Mouse (Mus musculus) kidney, adult 2 months (tissue): Measurements from ENCODE around the gene Kctd19. TPM values are rescaled to one million over a fixed set of nuclear protein-coding genes. Genes with fewer than 3 reads are reported as not detected.
A peak's percentile ranks its signal among the peaks of the same experiment; 100 is the strongest.

Source experiments
- DNase-seq: peaks from one replicate; pipeline ENCODE4 v3.0.0; 2021
- H3K27ac ChIP-seq: fragments of 200-500 bp; 2 replicates; pipeline ENCODE4 v1.5.1; 2012; ENCODE audit warnings: low read depth, low read length, control low read depth, inconsistent platforms; ENCODE audit not compliant: insufficient read depth
- H3K27me3 ChIP-seq: fragments of 200-500 bp; replicated peaks from 2 replicates; pipeline ENCODE4 v1.6.1; 2012; ENCODE audit warnings: mild to moderate bottlenecking, moderate library complexity, low read length, inconsistent platforms; ENCODE audit not compliant: control insufficient read depth, insufficient read depth
- H3K36me3 ChIP-seq: fragments of 200-500 bp; 2 replicates; pipeline ENCODE4 v1.6.1; 2012; ENCODE audit warnings: mild to moderate bottlenecking, moderate library complexity, low read length, inconsistent platforms; ENCODE audit not compliant: control insufficient read depth, insufficient read depth
- H3K4me1 ChIP-seq: fragments of 200-500 bp; 2 replicates; pipeline ENCODE4 v1.6.1; 2011; ENCODE audit warnings: low read length; ENCODE audit not compliant: control insufficient read depth, insufficient read depth
- H3K4me3 ChIP-seq: fragments of 200-500 bp; 2 replicates; pipeline ENCODE4 v1.5.1; 2011; ENCODE audit warnings: mild to moderate bottlenecking, low read depth, low read length, control low read depth; ENCODE audit not compliant: insufficient read depth
- CTCF ChIP-seq: fragments of 200-500 bp; conservative IDR thresholded peaks from 2 replicates; pipeline ENCODE4 v1.5.1; 2011; ENCODE audit warnings: low read depth, mild to moderate bottlenecking, control low read depth, low read length, moderate library complexity, mixed read lengths; ENCODE audit not compliant: insufficient read depth, insufficient read length
- POLR2A ChIP-seq: fragments of 200-500 bp; IDR thresholded peaks from one replicate; pipeline ENCODE4 v1.6.1; 2011; ENCODE audit warnings: low read depth, low read length, control low read depth
- WGBS: fragments of 180-500 bp; shearing (Covaris S2); methylation state at CpG from one replicate; pipeline ENCODE4 v1.1.7; 2018; 5-methylcytosine and 5-hydroxymethylcytosine counted together
- polyA plus RNA-seq: library from polyadenylated mRNA; depleted of rRNA; stranded (reverse); fragments of >200 nt; gene quantifications from 2 replicates; pipeline ENCODE4 v1.2.3, GENCODE M21; 2012

The Kctd19 gene
- polyA plus RNA-seq, 1 experiment = 0.17 TPM

GRCm38 (mm10) chr8:105348450-105349095, 64.7 kb downstream of the Kctd19 start, which contains the start of gene Slc9a5:
Slc9a5 (plus strand) TSS chr8:105348843.
- peak within 1 kb of the TSS; percentile 85 for H3K4me3 ChIP-seq
- H3K4me1 ChIP-seq = no peaks in the 10 kb centered on the region; the same call in 1 of the 2 replicates
- no peak for TF ChIP-seq CTCF
- no peak for TF ChIP-seq POLR2A
- H3K36me3 ChIP-seq = no peaks in the 10 kb centered on the region
- H3K27ac ChIP-seq = peak within 1 kb of the TSS; percentile 73
- no peak for DNase-seq
- no peaks in the 10 kb centered on the region for H3K27me3 ChIP-seq
- under 1% methylated on average over 34 of the region's 34 CpGs for whole genome bisulfite sequencing

GRCm38 (mm10) chr8:105347428-105348221, 65.7 kb downstream of the Kctd19 start, which contains the start of gene Fhod1:
Fhod1 (minus strand) TSS chr8:105347953.
- Histone ChIP-seq H3K4me1 (no peaks in the 10 kb centered on the region; the same call in 1 of the 2 replicates), H3K36me3 (no peaks in the 10 kb centered on the region), H3K27ac (peak within 1 kb of the TSS; percentile 73), H3K4me3 (peak within 1 kb of the TSS; percentile 85), H3K27me3 (no peaks in the 10 kb centered on the region)
- TF ChIP-seq POLR2A (peak; percentile 69), CTCF (no peak)
- under 1% methylated on average over 53 of the region's 53 CpGs for WGBS
- peak; percentile 99 for DNase-seq

GRCm38 (mm10) chr8:105346611-105347427, 66.5 kb downstream of the Kctd19 start:
- 4% methylated on average over 34 of the region's 34 CpGs for WGBS

GRCm38 (mm10) chr8:105345061-105345975, 68.0 kb downstream of the Kctd19 start:
- TF ChIP-seq CTCF = no peak
- TF ChIP-seq POLR2A = no peak
- Histone ChIP-seq H3K27me3 (no peaks in the 10 kb centered on the region), H3K4me3 (no peak overlapping the region), H3K4me1 (no peaks in the 10 kb centered on the region; the same call in 1 of the 2 replicates), H3K36me3 (no peaks in the 10 kb centered on the region), H3K27ac (peak overlapping the region; percentile 66)
- peak; percentile 66 for DNase-seq
- WGBS = 48% methylated on average over 7 of the region's 7 CpGs

More at GRCm38 (mm10) chr8:105346611-105347427, 66.5 kb downstream of the Kctd19 start:
- peak; percentile 87 for DNase-seq
- H3K4me1 ChIP-seq = no peaks in the 10 kb centered on the region; the same call in 1 of the 2 replicates
- TF ChIP-seq POLR2A (no peak), CTCF (no peak)
- no peaks in the 10 kb centered on the region for H3K36me3 ChIP-seq
- peak overlapping the region; percentile 73 for H3K27ac ChIP-seq
- H3K4me3 ChIP-seq = peak overlapping the region; percentile 85
- H3K27me3 ChIP-seq = no peaks in the 10 kb centered on the region

DNA sequence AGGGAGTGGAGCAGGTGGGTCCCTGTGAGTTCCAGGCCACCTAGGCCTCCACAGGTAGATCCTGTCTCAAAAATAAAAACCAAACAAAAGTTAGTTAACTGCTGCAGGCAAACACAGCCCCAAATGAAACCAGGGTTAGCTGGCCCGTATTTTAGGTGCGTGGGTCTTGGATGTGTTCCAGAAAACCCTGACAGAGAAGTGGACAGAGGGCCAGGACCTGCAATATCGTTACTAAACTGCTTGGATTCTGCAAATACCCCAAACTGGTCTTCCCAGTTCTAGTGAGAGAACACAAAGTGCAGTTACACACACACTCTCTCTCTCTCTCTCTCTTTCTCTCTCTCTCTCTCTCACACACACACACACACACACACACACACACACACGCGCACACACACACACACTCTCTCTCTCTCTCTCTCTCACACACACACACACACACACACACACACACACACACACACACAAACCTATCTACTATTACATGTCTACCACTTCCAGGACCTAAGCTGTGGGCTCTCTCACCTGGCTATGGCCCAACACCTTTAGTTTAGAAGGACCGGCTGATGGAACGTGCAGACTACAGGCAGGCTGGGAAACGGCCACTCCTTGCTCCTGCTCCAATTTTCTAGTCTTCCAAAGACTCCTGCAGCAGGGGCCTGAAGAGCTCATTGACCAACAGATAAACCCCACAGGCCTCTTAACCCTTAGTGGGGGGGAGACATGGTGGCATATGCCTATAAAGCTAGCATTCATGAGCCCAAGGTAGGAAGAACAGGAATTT, 69.3 kb downstream of the Kctd19 start:
- no peaks in the 10 kb centered on the region for H3K27me3 ChIP-seq
- TF ChIP-seq CTCF (no peak), POLR2A (no peak)
- H3K27ac ChIP-seq = no peak overlapping the region
- H3K36me3 ChIP-seq = no peaks in the 10 kb centered on the region
- WGBS = 43% methylated on average over 7 of the region's 8 CpGs
- no peak overlapping the region for H3K4me3 ChIP-seq
- no peaks in the 10 kb centered on the region; the same call in 1 of the 2 replicates for H3K4me1 ChIP-seq
- DNase-seq = no peak

DNA sequence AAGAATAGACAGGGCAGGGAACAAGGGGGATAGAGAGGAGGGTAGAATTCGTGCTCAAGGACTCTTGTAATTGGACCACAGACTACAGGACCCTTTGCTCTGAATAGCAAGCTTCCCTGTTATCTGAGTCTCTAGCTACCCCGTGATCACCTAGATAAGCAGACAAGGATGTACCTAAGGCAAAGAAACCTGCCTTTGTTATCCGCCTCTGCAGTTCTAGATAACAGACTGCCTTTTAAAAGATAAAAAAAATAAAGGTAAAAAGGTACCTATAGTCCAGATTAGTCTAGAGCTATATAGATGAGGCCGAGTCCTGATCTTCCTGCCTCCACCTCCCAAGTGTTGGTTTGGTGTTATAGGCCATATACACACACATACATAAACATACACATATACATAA, 70.5 kb downstream of the Kctd19 start:
- Histone ChIP-seq H3K36me3 (no peaks in the 10 kb centered on the region), H3K27ac (no peak overlapping the region)
- TF ChIP-seq CTCF (no peak), POLR2A (no peak)

More for the DNA sequence above, 70.5 kb downstream of the Kctd19 start:
- Histone ChIP-seq H3K27me3 (no peaks in the 10 kb centered on the region), H3K4me3 (no peak overlapping the region), H3K4me1 (no peaks in the 10 kb centered on the region; the same call in 1 of the 2 replicates)
- WGBS = 92% methylated on average over 4 of the region's 4 CpGs
- DNase-seq = no peak
